Comparison of ENCODE assay signal across 12 mouse cellular contexts in genomic region chr2:159002481-159003186, GRCm38 (mm10).
DNase-seq lines count a peak whose midpoint lies in the region; ATAC-seq and TF ChIP-seq lines count a peak whose summit lies in the region.
"Had no signal": no experiment of that assay in that cellular context is flagged by ENCODE, and none has a peak within 500 bp of the region (broad histone marks: within the 10 kb centered on the region; RNA-seq: fewer than 3 reads in every experiment).

No protein-coding gene starts in this region.

- no peak overlapping the region; the same call in 1 of the 2 replicates for H3K9ac ChIP-seq in hindbrain, embryonic 11.5 days (ENCODE audit: low read depth, low read length)
- H3K9ac ChIP-seq in midbrain, embryonic 13.5 days (replicated peaks): peak overlapping the region; percentile 51; the same call in 1 of the 2 replicates
- no peak overlapping the region for H3K9ac ChIP-seq in lung, postnatal 0 days (replicated peaks; ENCODE audit: low read depth)
- H3K9ac ChIP-seq: heart, embryonic 13.5 days; limb, embryonic 15.5 days had no signal

- H3K27me3 ChIP-seq in embryonic facial prominence, embryonic 10.5 days (replicated peaks; ENCODE audit: low read depth, poor library complexity, severe bottlenecking): 0 out of 2 replicates have a peak, but pooled peaks cover 3% of the 10 kb centered on the region
- peaks cover 2% of the 10 kb centered on the region; the same call in 1 of the 2 replicates for H3K27me3 ChIP-seq in hindbrain, embryonic 11.5 days (ENCODE audit: control insufficient read depth, insufficient read depth, low read length)
- 0 out of 2 replicates have a peak, but pooled peaks cover 3% of the 10 kb centered on the region for H3K27me3 ChIP-seq in midbrain, embryonic 13.5 days
- no peaks in the 10 kb centered on the region for H3K27me3 ChIP-seq in lung, postnatal 0 days (replicated peaks; ENCODE audit: insufficient read depth, low read length)
- H3K27me3 ChIP-seq: heart, embryonic 13.5 days; limb, embryonic 15.5 days had no signal

- 36% methylated on average over 17 of the region's 17 CpGs for WGBS in embryonic facial prominence, embryonic 10.5 days
- WGBS in hindbrain, embryonic 11.5 days: 19% methylated on average over 17 of the region's 17 CpGs
- WGBS in midbrain, embryonic 13.5 days: 10% methylated on average over 17 of the region's 17 CpGs
- WGBS in lung, postnatal 0 days: 46% methylated on average over 17 of the region's 17 CpGs

- no peak overlapping the region for H3K27ac ChIP-seq in embryonic facial prominence, embryonic 10.5 days (replicated peaks)
- peak overlapping the region; percentile 40; the same call in 1 of the 2 replicates for H3K27ac ChIP-seq in hindbrain, embryonic 11.5 days (ENCODE audit: low read depth, low read length)
- H3K27ac ChIP-seq in midbrain, embryonic 13.5 days: peak overlapping the region; percentile 53; the same call in 1 of the 2 replicates
- no peak overlapping the region for H3K27ac ChIP-seq in lung, postnatal 0 days (ENCODE audit: low read length)
- H3K27ac ChIP-seq: heart, embryonic 13.5 days; limb, embryonic 15.5 days had no signal

- H3K4me3 ChIP-seq in embryonic facial prominence, embryonic 10.5 days: peak overlapping the region; percentile 19
- H3K4me3 ChIP-seq in hindbrain, embryonic 11.5 days (ENCODE audit: low read depth, low read length): no peak overlapping the region
- H3K4me3 ChIP-seq in midbrain, embryonic 13.5 days (replicated peaks): peak overlapping the region; percentile 23
- H3K4me3 ChIP-seq in lung, postnatal 0 days (ENCODE audit: low read depth, low read length): no peak overlapping the region
- H3K4me3 ChIP-seq: erythroblast, embryonic 14.5 days; heart, embryonic 13.5 days; limb, embryonic 15.5 days had no signal

- H3K9me3 ChIP-seq in embryonic facial prominence, embryonic 10.5 days: no peaks in the 10 kb centered on the region
- H3K9me3 ChIP-seq in hindbrain, embryonic 11.5 days (ENCODE audit: control insufficient read depth, low read length): no peaks in the 10 kb centered on the region
- H3K9me3 ChIP-seq in midbrain, embryonic 13.5 days: no peaks in the 10 kb centered on the region
- H3K9me3 ChIP-seq in lung, postnatal 0 days (ENCODE audit: low read length): no peaks in the 10 kb centered on the region
- H3K9me3 ChIP-seq: heart, embryonic 13.5 days; limb, embryonic 15.5 days had no signal

- TF ChIP-seq CTCF in lung, postnatal 0 days (IDR thresholded peaks at IDR 0.05): no peak

- intact Hi-C loops in heart, postnatal 10 days (cut with DNase I): no loop called here

- H3K4me2 ChIP-seq in hindbrain, embryonic 11.5 days (replicated peaks; ENCODE audit: low read depth, low read length): peak overlapping the region; percentile 28
- H3K4me2 ChIP-seq in midbrain, embryonic 13.5 days (replicated peaks): peak overlapping the region; percentile 54
- no peak overlapping the region for H3K4me2 ChIP-seq in lung, postnatal 0 days (replicated peaks; ENCODE audit: low read depth, low read length)
- H3K4me2 ChIP-seq: heart, embryonic 13.5 days; limb, embryonic 15.5 days had no signal

- TF ChIP-seq EP300 in lung, postnatal 0 days (IDR thresholded peaks at IDR 0.05): no peak

- peak; percentile 90 for ATAC-seq in hindbrain, embryonic 11.5 days (ENCODE audit: low FRiP score)
- peak; percentile 87 for ATAC-seq in midbrain, embryonic 13.5 days
- no peak for ATAC-seq in lung, postnatal 0 days
- ATAC-seq: activated CD4-positive, CD25-positive, alpha-beta regulatory T cell, adult 4 months had no signal

- H3K36me3 ChIP-seq in embryonic facial prominence, embryonic 10.5 days (replicated peaks): no peaks in the 10 kb centered on the region
- H3K36me3 ChIP-seq in hindbrain, embryonic 11.5 days (ENCODE audit: control insufficient read depth, insufficient read depth, low read length): no peaks in the 10 kb centered on the region
- H3K36me3 ChIP-seq in midbrain, embryonic 13.5 days: no peaks in the 10 kb centered on the region
- H3K36me3 ChIP-seq in lung, postnatal 0 days (ENCODE audit: insufficient read depth, low read length): no peaks in the 10 kb centered on the region
- H3K36me3 ChIP-seq: heart, embryonic 13.5 days; limb, embryonic 15.5 days had no signal

- peak; percentile 66 for DNase-seq in embryo, embryonic 10.5 days (ENCODE audit: low spot score)
- peak; percentile 39 for DNase-seq in embryonic facial prominence, embryonic 10.5 days (ENCODE audit: low spot score)
- peak; percentile 68 for DNase-seq in hindbrain, embryonic 11.5 days (ENCODE audit: low spot score)
- no peak for DNase-seq in lung, postnatal 0 days (ENCODE audit: low spot score)
- no peak for DNase-seq in lung, postnatal 36 days
- no peak for DNase-seq in left cerebral cortex, adult 11 months (ENCODE audit: low spot score)
- DNase-seq in heart, postnatal 10 days: no peak

- H3K4me1 ChIP-seq in embryonic facial prominence, embryonic 10.5 days: peaks cover 28% of the 10 kb centered on the region
- H3K4me1 ChIP-seq in hindbrain, embryonic 11.5 days (replicated peaks; ENCODE audit: control insufficient read depth, insufficient read depth, low read length): peaks cover 3% of the 10 kb centered on the region; the same call in 1 of the 2 replicates
- peaks cover 24% of the 10 kb centered on the region for H3K4me1 ChIP-seq in midbrain, embryonic 13.5 days (replicated peaks)
- H3K4me1 ChIP-seq in lung, postnatal 0 days (ENCODE audit: insufficient read depth, low read depth, low read length): no peaks in the 10 kb centered on the region
- H3K4me1 ChIP-seq: heart, embryonic 13.5 days had no signal

Comparison
In these comparisons a context has a peak if more than half of its experiments do, and no peak if none do; other contexts are left out.
1. DNase-seq: peak in embryo, embryonic 10.5 days (single experiment), embryonic facial prominence, embryonic 10.5 days (single experiment) and hindbrain, embryonic 11.5 days (single experiment); none in lung, postnatal 0 days (single experiment), lung, postnatal 36 days (single experiment), left cerebral cortex, adult 11 months (single experiment) and heart, postnatal 10 days (0 of 2).
2. H3K27ac ChIP-seq: peak in hindbrain, embryonic 11.5 days (single experiment) and midbrain, embryonic 13.5 days (single experiment); none in embryonic facial prominence, embryonic 10.5 days (single experiment) and lung, postnatal 0 days (single experiment).
3. H3K4me3 ChIP-seq: peak in embryonic facial prominence, embryonic 10.5 days (single experiment) and midbrain, embryonic 13.5 days (single experiment); none in hindbrain, embryonic 11.5 days (single experiment) and lung, postnatal 0 days (single experiment).